Mouse (Mus musculus) spleen, postnatal 4 days (tissue): Measurements from ENCODE around the gene Mettl3.
"Not testable (repeated sequence)": the region's sequence is repeated elsewhere in the genome, so short reads cannot be mapped to it uniquely, and the experiment has no call there.

ENCODE experiments used
- DNase-seq, 2 experiments: peaks; one replicate each; pipeline ENCODE4 v3.0.0; 2022; ENCODE audit warnings: low spot score in 2 of 2

Mettl3 gene

GRCm38 (mm10) chr14:52304644-52305271 lies at the start of gene Mettl3:
Gene Mettl3 (minus strand): TSS chr14:52305128.
- peak; percentile 89 to 93 for DNase-seq

GRCm38 (mm10) chr14:52339512-52339852 lies 34.6 kb upstream of the Mettl3 start:
- peak in 1 of 2 experiments; percentile 51 for DNase-seq

GRCm38 (mm10) chr14:52338751-52339511 lies 34.0 kb upstream of the Mettl3 start:
- DNase-seq, result peak; percentile 37 to 66

GRCm38 (mm10) chr14:52332171-52332570 lies 27.2 kb upstream of the Mettl3 start:
- DNase-seq, result no peak

- DNase-seq, result no peak
These were observed 26.3 kb upstream of the Mettl3 start for GRCm38 (mm10) chr14:52331069-52331750.

- DNase-seq, result no peak
These were observed 23.2 kb upstream of the Mettl3 start, which contains the start of gene Sall2 for GRCm38 (mm10) chr14:52327910-52328812. Gene Sall2 (minus strand): TSS chr14:52328762.

- DNase-seq, result no peak
These were observed 22.5 kb upstream of the Mettl3 start for GRCm38 (mm10) chr14:52327375-52327901.

DNA sequence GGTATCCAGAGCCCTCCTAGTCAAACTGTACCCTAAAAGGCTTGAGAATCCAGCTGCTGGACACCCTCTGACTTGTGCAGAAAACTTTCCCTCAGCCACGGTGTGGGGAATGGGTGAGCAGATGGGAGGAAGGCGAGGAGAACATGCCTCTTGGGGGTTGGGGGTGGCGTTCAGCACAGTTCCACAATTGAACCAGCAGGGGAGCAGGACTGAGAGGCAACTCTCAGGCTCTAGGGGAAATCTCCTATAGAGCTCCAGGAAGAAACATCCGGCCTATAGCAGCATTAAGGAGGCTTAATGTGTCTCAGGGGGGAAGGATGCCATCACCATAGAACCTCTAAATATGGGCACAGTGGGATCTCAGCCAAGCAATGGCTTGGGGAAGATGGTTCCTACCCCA lies 21.0 kb upstream of the Mettl3 start:
- DNase-seq, result no peak

DNA sequence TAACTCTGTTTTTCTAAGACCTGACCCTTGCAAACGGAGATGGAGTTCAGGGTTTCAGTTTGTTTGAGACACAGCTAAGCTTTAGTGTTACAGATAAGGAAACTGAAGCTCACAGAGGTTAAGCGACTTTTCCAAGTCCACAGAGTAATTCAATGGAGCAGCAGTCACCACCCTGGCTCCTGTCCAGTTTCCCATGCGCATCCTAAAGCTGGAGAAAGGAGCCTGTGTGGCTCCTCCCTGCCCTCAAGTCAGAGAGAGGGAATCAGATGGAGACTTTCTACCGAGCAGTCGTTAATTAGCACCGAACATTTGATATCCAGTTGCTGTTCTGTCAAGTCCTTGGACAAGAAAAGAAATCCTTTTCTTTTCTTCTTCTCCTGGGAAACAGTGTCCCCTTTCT lies 14.4 kb upstream of the Mettl3 start:
- no peak for DNase-seq

GRCm38 (mm10) chr14:52316441-52317225 lies 11.7 kb upstream of the Mettl3 start:
- no peak for DNase-seq

DNA sequence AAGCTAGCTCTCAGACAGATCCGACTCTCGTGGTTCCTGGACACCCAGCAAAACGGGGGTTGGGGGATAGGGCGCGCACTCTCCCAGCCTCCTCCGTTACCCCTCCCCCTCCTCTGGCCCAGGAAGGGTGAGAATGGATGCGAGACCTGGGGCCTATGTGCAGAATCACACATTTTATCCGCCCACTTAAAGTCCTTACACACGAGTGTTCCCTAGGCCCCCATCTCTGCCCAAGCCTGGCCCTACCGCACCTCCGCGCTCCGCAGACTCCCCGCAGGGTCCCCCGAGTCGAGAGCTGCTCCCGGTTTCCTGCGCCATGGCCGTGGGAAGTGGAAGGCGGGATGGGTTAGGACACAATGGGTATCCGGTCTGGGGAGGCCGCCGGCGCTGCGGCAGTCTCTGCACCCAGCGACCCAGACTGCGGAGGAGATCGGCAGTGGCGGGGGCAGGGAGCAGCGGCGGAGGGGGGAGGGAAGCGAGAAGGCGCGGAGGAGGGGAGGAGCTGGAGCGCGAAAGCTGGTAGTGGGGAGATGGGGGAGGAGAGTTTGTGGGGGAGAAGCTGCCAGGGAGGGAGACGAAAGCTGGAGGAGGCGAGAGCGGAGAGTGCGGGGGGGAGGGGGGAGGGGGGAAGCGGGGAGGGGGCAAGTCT lies 11.0 kb upstream of the Mettl3 start:
- DNase-seq, result peak; percentile 25 to 70

DNA sequence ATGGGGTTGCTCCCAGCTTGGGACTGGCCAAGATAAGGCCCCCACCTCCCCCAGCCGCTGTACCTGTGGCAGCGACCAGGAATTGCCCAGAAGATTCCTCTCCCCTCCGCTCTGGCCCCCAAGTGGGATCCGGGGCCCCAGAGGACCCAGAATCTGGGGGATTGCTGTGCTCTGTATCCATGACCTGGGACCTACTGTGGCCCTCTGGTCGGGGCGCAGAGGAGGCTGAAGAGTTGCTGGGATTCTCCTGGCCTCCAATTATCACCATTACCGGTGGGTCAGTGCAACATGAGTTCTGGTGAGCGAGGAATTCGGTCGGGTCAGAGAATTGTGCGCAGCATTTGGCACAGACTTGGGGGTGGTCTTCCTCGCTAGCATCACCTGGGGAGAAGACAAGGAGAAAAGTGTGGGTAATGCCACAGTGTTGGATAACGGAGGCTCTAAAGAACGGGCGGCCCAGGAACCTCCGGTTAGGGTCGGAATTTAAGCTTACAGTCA lies 10.4 kb upstream of the Mettl3 start:
- DNase-seq, result no peak

- DNase-seq, result no peak
These were observed 9.9 kb upstream of the Mettl3 start for GRCm38 (mm10) chr14:52314808-52315150.

DNA sequence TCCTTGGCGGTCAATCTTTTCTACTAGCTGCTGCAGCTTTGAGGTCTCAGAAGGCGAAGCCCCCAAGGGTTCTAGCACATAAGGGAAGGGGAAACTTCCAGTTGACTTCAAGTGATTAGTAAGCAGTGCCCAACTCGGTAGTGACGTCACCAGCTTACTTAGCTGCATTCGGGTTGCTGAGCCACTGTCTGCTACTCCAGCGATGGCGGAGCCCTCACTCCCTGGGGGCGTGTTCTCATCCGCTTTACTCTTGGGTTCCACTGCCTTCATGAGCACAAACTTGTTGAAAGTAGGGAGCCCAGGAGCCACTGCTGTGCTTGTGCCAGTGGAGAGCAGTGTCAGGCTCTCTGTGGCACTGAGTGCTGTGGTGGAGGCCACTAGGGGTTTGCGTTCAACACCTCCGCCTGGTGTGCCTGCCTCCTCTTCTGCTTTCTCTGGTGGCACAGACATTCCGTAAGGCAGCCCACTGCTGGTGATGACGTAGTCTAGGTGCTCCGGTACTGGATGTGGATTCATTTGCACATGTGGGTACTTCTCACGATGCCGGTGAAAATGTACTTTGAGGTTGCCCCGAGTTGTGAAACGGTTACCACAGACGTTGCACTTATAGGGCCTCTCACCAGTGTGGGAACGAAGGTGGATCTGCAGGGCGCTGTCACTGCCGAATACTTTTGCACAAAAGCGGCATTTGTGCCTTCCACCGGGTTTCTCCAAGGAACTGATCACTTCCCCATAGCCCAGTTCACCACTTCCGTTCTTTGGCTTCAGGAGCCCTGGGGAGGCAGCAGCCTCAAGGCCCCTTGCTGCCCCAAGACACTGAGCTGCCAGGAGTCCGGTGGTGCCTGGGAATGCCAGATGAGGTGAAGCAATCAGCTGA lies 9.2 kb upstream of the Mettl3 start:
- peak; percentile 17 to 62 for DNase-seq

DNA sequence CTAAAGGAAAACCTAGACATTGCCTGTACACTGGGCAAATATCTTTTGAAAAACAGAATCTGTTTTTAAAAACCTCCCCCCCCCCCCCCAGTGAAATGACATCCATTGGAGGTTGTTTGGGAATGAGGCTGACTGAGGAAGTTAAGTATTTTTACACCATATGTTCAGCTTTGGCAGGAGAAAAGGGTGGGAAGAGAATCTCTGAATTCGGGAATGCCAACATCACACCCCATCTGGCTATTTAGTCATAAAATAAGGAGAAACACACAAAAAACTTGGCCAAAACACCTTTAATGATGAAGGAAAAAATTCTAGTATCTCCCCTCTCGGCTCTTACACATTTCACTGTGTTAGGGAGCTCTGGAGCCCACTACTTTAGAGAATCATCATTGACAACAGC lies 6.0 kb upstream of the Mettl3 start:
- DNase-seq, result no peak

DNA sequence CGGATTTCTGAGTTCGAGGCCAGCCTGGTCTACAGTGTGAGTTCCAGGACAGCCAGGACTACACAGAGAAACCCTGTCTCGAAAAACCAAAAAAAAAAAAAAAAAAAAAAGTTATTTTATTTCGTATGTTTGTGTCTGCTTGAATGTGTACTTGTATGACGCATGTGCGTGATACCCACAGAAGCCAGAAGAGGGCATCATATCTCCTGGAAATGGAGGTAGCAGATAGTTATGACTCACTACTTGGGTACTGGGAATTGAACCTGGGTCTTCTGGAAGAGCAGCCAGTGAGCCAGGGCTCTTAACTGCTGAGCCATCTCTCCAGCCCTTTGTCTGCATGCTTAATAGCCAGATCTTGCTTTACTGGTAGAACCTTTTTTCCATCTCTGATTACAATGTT lies 5.4 kb upstream of the Mettl3 start:
- not testable (repeated sequence) for DNase-seq

- DNase-seq, result no peak
These were observed 1.2 kb upstream of the Mettl3 start for GRCm38 (mm10) chr14:52306100-52306499.

- not testable (repeated sequence) for DNase-seq
These were observed 1.4 kb downstream of the Mettl3 start for GRCm38 (mm10) chr14:52303517-52303916.
